Comparison of ENCODE assay signal across 10 mouse cellular contexts in the genomic region with DNA sequence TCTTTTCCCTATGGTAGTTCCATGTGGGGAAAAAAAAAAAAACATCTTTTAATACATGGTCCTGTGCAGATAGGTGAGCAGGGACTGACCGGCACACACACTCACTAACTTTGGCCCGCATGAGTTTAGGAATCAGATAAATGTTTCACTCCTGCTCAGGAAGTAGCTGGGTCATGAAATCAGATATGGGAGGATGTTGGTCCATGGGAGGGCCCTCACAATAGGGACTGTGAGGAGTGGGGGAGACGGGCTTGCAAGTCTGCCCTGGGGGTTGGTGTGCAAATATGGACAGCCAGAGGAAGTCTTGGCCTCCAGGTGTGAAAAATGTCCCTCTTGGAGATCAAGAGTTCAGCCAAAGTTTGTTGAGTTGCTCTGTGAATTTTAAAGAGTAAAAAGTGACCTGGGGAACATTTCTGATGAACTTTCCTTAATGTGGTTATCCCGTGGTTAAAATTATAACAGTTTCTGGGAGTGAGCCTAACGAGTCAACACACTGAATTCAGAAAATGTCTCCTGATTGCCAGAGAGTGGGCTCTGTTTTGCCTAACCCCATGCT. TPM values are rescaled to one million over a fixed set of nuclear protein-coding genes. Genes with fewer than 3 reads are reported as not detected.
DNase-seq lines count a peak whose midpoint lies in the region; ATAC-seq and TF ChIP-seq lines count a peak whose summit lies in the region.
"Had no signal": no experiment of that assay in that cellular context is flagged by ENCODE, and none has a peak within 500 bp of the region (broad histone marks: within the 10 kb centered on the region; RNA-seq: fewer than 3 reads in every experiment).

No protein-coding gene starts in this region.

- H3K9ac ChIP-seq in heart, adult 2 months (ENCODE audit: low read depth, low read length): peak overlapping the region; percentile 23; the same call in 1 of the 2 replicates
- no peak overlapping the region for H3K9ac ChIP-seq in neural tube, embryonic 11.5 days (ENCODE audit: low read length)
- 0 out of 2 replicates have a peak overlapping the region, but pooled peaks have one; percentile 23 for H3K9ac ChIP-seq in kidney, embryonic 16.5 days (replicated peaks; ENCODE audit: low read length)
- H3K9ac ChIP-seq: liver, embryonic 15.5 days; neural tube, embryonic 12.5 days had no signal

- TF ChIP-seq EP300 in heart, adult 2 months (IDR thresholded peaks at IDR 0.05; ENCODE audit: insufficient read depth, low read depth, low read length): no peak

- TF ChIP-seq POLR2A in heart, adult 2 months (IDR thresholded peaks at IDR 0.05; ENCODE audit: insufficient read depth, low read depth, low read length): no peak

- no peak overlapping the region for H3K4me3 ChIP-seq in heart, adult 2 months
- no peak overlapping the region for H3K4me3 ChIP-seq in neural tube, embryonic 11.5 days (ENCODE audit: low read depth, low read length)
- no peak overlapping the region for H3K4me3 ChIP-seq in kidney, embryonic 16.5 days (ENCODE audit: low read length)
- H3K4me3 ChIP-seq: liver, embryonic 15.5 days; neural tube, embryonic 12.5 days had no signal

- no peaks in the 10 kb centered on the region for H3K79me2 ChIP-seq in heart, adult 2 months (replicated peaks; ENCODE audit: control insufficient read depth, insufficient read depth, low read length)

- H3K36me3 ChIP-seq in heart, adult 2 months (ENCODE audit: control insufficient read depth, insufficient read depth, low read length): peaks cover 19% of the 10 kb centered on the region
- H3K36me3 ChIP-seq in neural tube, embryonic 11.5 days (ENCODE audit: control insufficient read depth, insufficient read depth, low read length): no peaks in the 10 kb centered on the region
- no peaks in the 10 kb centered on the region for H3K36me3 ChIP-seq in kidney, embryonic 16.5 days (ENCODE audit: insufficient read depth, low read length)
- H3K36me3 ChIP-seq: liver, embryonic 15.5 days; neural tube, embryonic 12.5 days had no signal

- DNase-seq in heart, adult 2 months: no peak
- no peak for DNase-seq in heart, postnatal 14 days
- no peak for DNase-seq in neural tube, embryonic 11.5 days (ENCODE audit: low spot score)
- DNase-seq in neural tube, embryonic 10.5 days (ENCODE audit: extremely low spot score, low spot score): no peak
- no peak for DNase-seq in yolk sac, embryonic 10.5 days (ENCODE audit: low spot score)
- DNase-seq in cerebellum, postnatal 10 days: no peak
- no peak for DNase-seq in right cerebral cortex, postnatal 25 days

- H3K4me2 ChIP-seq in neural tube, embryonic 11.5 days (ENCODE audit: low read depth): no peak overlapping the region
- no peak overlapping the region for H3K4me2 ChIP-seq in kidney, embryonic 16.5 days (replicated peaks; ENCODE audit: low read depth, low read length)
- H3K4me2 ChIP-seq: liver, embryonic 15.5 days; neural tube, embryonic 12.5 days had no signal

- intact Hi-C loops in heart, adult 2 months (cut with DNase I): loop anchor here (2.0 to 5.0 kb wide), 3 partner anchors 49 to 123 kb away; no protein-coding TSS in a partner anchor
- intact Hi-C loops in heart, postnatal 14 days (cut with DNase I): loop anchor here (5.0 kb wide), 2 partner anchors 73 to 138 kb away; no protein-coding TSS in a partner anchor

- peaks cover 31% of the 10 kb centered on the region for H3K4me1 ChIP-seq in heart, adult 2 months (ENCODE audit: control insufficient read depth, insufficient read depth, low read length)
- H3K4me1 ChIP-seq in neural tube, embryonic 11.5 days (ENCODE audit: control insufficient read depth, insufficient read depth, low read length): peaks cover 34% of the 10 kb centered on the region
- H3K4me1 ChIP-seq in kidney, embryonic 16.5 days (ENCODE audit: insufficient read depth, low read length): peaks cover 55% of the 10 kb centered on the region

- no peaks in the 10 kb centered on the region for H3K27me3 ChIP-seq in heart, adult 2 months (ENCODE audit: control insufficient read depth, insufficient read depth, low read length)
- no peaks in the 10 kb centered on the region for H3K27me3 ChIP-seq in neural tube, embryonic 11.5 days (ENCODE audit: control insufficient read depth, insufficient read depth, low read length)
- H3K27me3 ChIP-seq in kidney, embryonic 16.5 days (ENCODE audit: insufficient read depth, low read length): no peaks in the 10 kb centered on the region
- H3K27me3 ChIP-seq: liver, embryonic 15.5 days; neural tube, embryonic 12.5 days had no signal

- no peaks in the 10 kb centered on the region for H3K9me3 ChIP-seq in neural tube, embryonic 11.5 days (ENCODE audit: control insufficient read depth, low read length)
- no peaks in the 10 kb centered on the region for H3K9me3 ChIP-seq in kidney, embryonic 16.5 days (ENCODE audit: low read length)
- H3K9me3 ChIP-seq: liver, embryonic 15.5 days; neural tube, embryonic 12.5 days had no signal

- H3K27ac ChIP-seq in heart, adult 2 months: peak overlapping the region; percentile 75
- H3K27ac ChIP-seq in neural tube, embryonic 11.5 days (ENCODE audit: low read depth, low read length): peak overlapping the region; percentile 28; the same call in 1 of the 2 replicates
- peak overlapping the region; percentile 77 for H3K27ac ChIP-seq in kidney, embryonic 16.5 days (ENCODE audit: low read length)
- H3K27ac ChIP-seq: liver, embryonic 15.5 days; neural tube, embryonic 12.5 days had no signal

- 54% methylated on average over 5 of the region's 5 CpGs for WGBS in heart, adult 2 months
- WGBS in neural tube, embryonic 11.5 days: 68% methylated on average over 5 of the region's 5 CpGs
- WGBS in kidney, embryonic 16.5 days: 20% methylated on average over 5 of the region's 5 CpGs

- TF ChIP-seq CTCF in heart, adult 2 months (IDR thresholded peaks at IDR 0.05): no peak

- ATAC-seq in neural tube, embryonic 11.5 days (ENCODE audit: insufficient read depth, low FRiP score, low TSS enrichment): no peak
- no peak for ATAC-seq in kidney, embryonic 16.5 days (ENCODE audit: low FRiP score, low TSS enrichment)

RNA-seq across cellular contexts. Expression of gene Zfp36l1, which starts 53.0 kb away (rescaled TPM):
- 10 to 100 TPM; 74.4 to 79.4 TPM for total RNA-seq in heart, adult 2 months (2021)
- polyA plus RNA-seq in heart, adult 2 months (2012; rRNA removed): 43.3 and 65.0 TPM in 2 replicates
- total RNA-seq in heart, postnatal 14 days (2021): 10 to 100 TPM; 97.5 to 98.7 TPM
- 135 and 139 TPM in 2 replicates for polyA plus RNA-seq in neural tube, embryonic 11.5 days (2014; fragmentation: Nextera tagmentation; extraction: Ambion mirVana)
- polyA plus RNA-seq in kidney, embryonic 16.5 days (2015; fragmentation: Nextera tagmentation; extraction: Ambion mirVana): 130 and 153 TPM in 2 replicates
